Mouse (Mus musculus) stomach, postnatal 0 days (tissue): ENCODE results near the gene Aadacl3.

Source experiments
- CTCF ChIP-seq: IDR thresholded peaks from 2 replicates; pipeline ENCODE4 v1.5.1; 2016; ENCODE audit warnings: antibody characterized with exemption, low read depth, mild to moderate bottlenecking, moderate library complexity
- EP300 ChIP-seq: optimal IDR thresholded peaks from 2 replicates; pipeline ENCODE3; 2016; ENCODE audit warnings: antibody characterized with exemption

DNA sequence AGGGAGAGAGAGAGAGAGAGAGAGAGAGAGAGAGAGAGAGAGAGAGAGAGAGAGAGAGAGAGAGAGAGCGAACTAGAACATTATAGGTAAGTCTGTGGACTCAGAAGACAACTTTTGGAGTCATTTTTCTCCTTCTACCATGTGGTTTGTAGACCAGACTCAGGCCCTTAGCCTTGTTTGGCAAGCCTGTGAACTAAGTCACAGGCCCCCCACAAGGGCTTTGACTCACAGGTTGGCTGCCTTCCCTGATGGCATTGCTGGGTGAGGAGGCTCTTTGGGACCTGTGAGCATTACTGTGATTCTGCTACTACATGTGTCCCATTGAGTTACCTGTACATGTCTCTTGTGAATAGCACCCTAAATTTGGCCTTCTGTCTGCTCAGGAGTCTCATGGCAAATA lies 4.5 kb upstream of the Aadacl3 start:
- TF ChIP-seq CTCF (no peak), EP300 (no peak)
